ENCODE assay signal across 26 mouse cellular contexts in the genomic region with DNA sequence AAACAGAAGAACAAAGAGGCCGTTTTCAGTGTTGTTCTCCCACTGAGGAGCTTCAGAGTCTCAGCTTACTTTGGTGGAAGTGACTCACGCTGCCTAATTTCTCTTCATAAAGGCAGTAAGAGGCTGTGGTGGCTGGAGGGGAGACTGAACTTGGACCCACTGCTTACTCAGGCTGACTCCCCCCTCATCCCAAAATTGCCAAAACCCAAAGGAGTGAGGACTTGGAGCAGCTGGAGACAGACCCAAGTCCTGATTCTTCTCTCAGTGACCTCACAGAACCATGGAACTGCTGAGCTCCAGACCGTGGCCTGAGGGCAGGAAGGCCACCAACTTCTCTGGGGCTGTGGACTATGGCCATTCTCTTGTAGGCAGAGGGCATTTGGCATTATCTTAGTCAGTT. TPM values are rescaled to one million over a fixed set of nuclear protein-coding genes. Genes with fewer than 3 reads are reported as not detected.
"Had no signal": no experiment of that assay in that cellular context is flagged by ENCODE, and none has a peak within 500 bp of the region (broad histone marks: within the 10 kb centered on the region; RNA-seq: fewer than 3 reads in every experiment).

No protein-coding gene starts in this region.

- H3K4me3 ChIP-seq: heart, embryonic 13.5 days; heart, embryonic 15.5 days; hindbrain, embryonic 13.5 days; hindbrain, embryonic 15.5 days; left cerebral cortex, adult 2 months; limb, embryonic 10.5 days; limb, embryonic 12.5 days; liver, embryonic 13.5 days had no signal

- H3K9ac ChIP-seq: heart, embryonic 13.5 days; heart, embryonic 15.5 days; hindbrain, embryonic 13.5 days; hindbrain, embryonic 15.5 days; limb, embryonic 12.5 days; liver, embryonic 13.5 days had no signal

- DNase-seq: gastrocnemius, postnatal 14 days; gastrocnemius, postnatal 36 days; heart, adult 18-20 months; heart, postnatal 14 days; heart, postnatal 36 days; kidney, adult 11 months; kidney, adult 8-10 months; kidney, postnatal 14 days; liver; liver, embryonic 13.5 days had no signal

- H3K9me3 ChIP-seq: heart, embryonic 13.5 days; heart, embryonic 15.5 days; hindbrain, embryonic 13.5 days; hindbrain, embryonic 15.5 days; limb, embryonic 10.5 days; limb, embryonic 12.5 days; liver, embryonic 13.5 days had no signal

- H3K4me1 ChIP-seq: heart, embryonic 13.5 days; heart, embryonic 15.5 days; hindbrain, embryonic 13.5 days; hindbrain, embryonic 15.5 days; limb, embryonic 10.5 days; limb, embryonic 12.5 days; liver, embryonic 13.5 days had no signal

- H3K27me3 ChIP-seq: heart, embryonic 13.5 days; heart, embryonic 15.5 days; hindbrain, embryonic 13.5 days; hindbrain, embryonic 15.5 days; limb, embryonic 12.5 days; liver, embryonic 13.5 days had no signal

- ATAC-seq: hindbrain, postnatal 0 days; intestine, embryonic 16.5 days had no signal

- H3K36me3 ChIP-seq: heart, embryonic 13.5 days; heart, embryonic 15.5 days; hindbrain, embryonic 13.5 days; hindbrain, embryonic 15.5 days; limb, embryonic 10.5 days; limb, embryonic 12.5 days; liver, embryonic 13.5 days had no signal

- H3K27ac ChIP-seq: heart, embryonic 13.5 days; heart, embryonic 15.5 days; hindbrain, embryonic 13.5 days; hindbrain, embryonic 15.5 days; hindbrain, postnatal 0 days; kidney, postnatal 0 days; left cerebral cortex, adult 2 months; limb, embryonic 10.5 days; limb, embryonic 12.5 days; liver, embryonic 13.5 days had no signal

- H3K4me2 ChIP-seq: heart, embryonic 11.5 days; heart, embryonic 13.5 days; heart, embryonic 15.5 days; hindbrain, embryonic 13.5 days; hindbrain, embryonic 15.5 days; limb, embryonic 12.5 days; liver, embryonic 11.5 days; liver, embryonic 13.5 days had no signal

RNA-seq across cellular contexts. Expression of gene 1700093K21Rik, which starts 2.0 kb away (rescaled TPM):
- polyA plus RNA-seq: heart, embryonic 11.5 days; heart, embryonic 13.5 days; heart, embryonic 15.5 days; heart, postnatal 0 days; hindbrain, embryonic 13.5 days; intestine, embryonic 14.5 days; intestine, embryonic 16.5 days; kidney, embryonic 14.5 days; kidney, postnatal 0 days; large intestine, adult 2 months; limb, embryonic 10.5 days; limb, embryonic 12.5 days; liver, embryonic 11.5 days; liver, embryonic 13.5 days had no signal
